Mouse (Mus musculus) thymus, postnatal 36 days (tissue): ENCODE data around the gene 4930469K13Rik.
A peak's percentile ranks its signal among the peaks of the same experiment; 100 is the strongest.

Source experiments
- DNase-seq, 2 experiments: peaks; one replicate each; pipeline ENCODE4 v3.0.0; 2022; ENCODE audit warnings: mixed read lengths in 2 of 2

Gene 4930469K13Rik

GRCm38 (mm10) chr11:33980146-33980545 is 118.2 kb downstream of the 4930469K13Rik start:
- DNase-seq = no peak

GRCm38 (mm10) chr11:33975121-33975520 is 123.2 kb downstream of the 4930469K13Rik start:
- DNase-seq = no peak

- no peak for DNase-seq
Measured at GRCm38 (mm10) chr11:33974341-33975040, 123.9 kb downstream of the 4930469K13Rik start.

GRCm38 (mm10) chr11:33972114-33972513 is 126.2 kb downstream of the 4930469K13Rik start:
- no peak for DNase-seq

- DNase-seq = no peak
Measured at GRCm38 (mm10) chr11:33969199-33969598, 129.2 kb downstream of the 4930469K13Rik start.

GRCm38 (mm10) chr11:33967708-33968107 is 130.6 kb downstream of the 4930469K13Rik start:
- DNase-seq = no peak

- peak; percentile 29 to 41 for DNase-seq
Measured at GRCm38 (mm10) chr11:33965380-33965779, 133.0 kb downstream of the 4930469K13Rik start.

- no peak for DNase-seq
Measured at GRCm38 (mm10) chr11:33962688-33963407, 135.5 kb downstream of the 4930469K13Rik start, which contains the start of gene Kcnmb1. Kcnmb1 (plus strand) TSS chr11:33963013.

GRCm38 (mm10) chr11:33962178-33962577 is 136.2 kb downstream of the 4930469K13Rik start:
- DNase-seq = no peak

GRCm38 (mm10) chr11:33958713-33959112 is 139.6 kb downstream of the 4930469K13Rik start:
- DNase-seq = peak; percentile 48 to 65

- no peak for DNase-seq
Measured at GRCm38 (mm10) chr11:33957595-33957994, 140.8 kb downstream of the 4930469K13Rik start.

GRCm38 (mm10) chr11:33956623-33957022 is 141.7 kb downstream of the 4930469K13Rik start:
- no peak for DNase-seq

GRCm38 (mm10) chr11:33955982-33956381 is 142.4 kb downstream of the 4930469K13Rik start:
- no peak for DNase-seq

GRCm38 (mm10) chr11:33951684-33952625 is 146.4 kb downstream of the 4930469K13Rik start:
- no peak for DNase-seq

- no peak for DNase-seq
Measured at GRCm38 (mm10) chr11:33951155-33951554, 147.2 kb downstream of the 4930469K13Rik start.

GRCm38 (mm10) chr11:33946501-33946900 is 151.9 kb downstream of the 4930469K13Rik start:
- DNase-seq = no peak

GRCm38 (mm10) chr11:33944786-33945328 is 153.5 kb downstream of the 4930469K13Rik start:
- no peak for DNase-seq

- DNase-seq = peak; percentile 53 to 56
Measured at GRCm38 (mm10) chr11:33944067-33944785, 154.1 kb downstream of the 4930469K13Rik start.

- DNase-seq = no peak
Measured at GRCm38 (mm10) chr11:33943565-33943964, 154.8 kb downstream of the 4930469K13Rik start.

- DNase-seq = peak in 1 of 2 experiments; percentile 16
Measured at GRCm38 (mm10) chr11:33939456-33940113, 158.8 kb downstream of the 4930469K13Rik start.
